Mouse (Mus musculus) lung, embryonic 16.5 days (tissue): ENCODE measurements around the gene Pklr. TPM values are rescaled to one million over a fixed set of nuclear protein-coding genes. Genes with fewer than 3 reads are reported as not detected.
A peak's percentile ranks its signal among the peaks of the same experiment; 100 is the strongest.

Source experiments
- ATAC-seq: fragments of 200-750 bp; cut with Nextera tagmentation; 2 replicates; pipeline ENCODE4 v1.8.0; 2017; ENCODE audit warnings: low read depth, mild to moderate bottlenecking, moderate library complexity
- H3K27ac ChIP-seq: fragments of 300-500 bp; sonication (generic); 2 replicates; pipeline ENCODE4 v1.5.1; 2014; ENCODE audit warnings: mild to moderate bottlenecking, control low read depth, low read length
- H3K27me3 ChIP-seq: fragments of 300-500 bp; sonication (generic); 2 replicates; pipeline ENCODE4 v1.6.1; 2014; ENCODE audit warnings: low read depth, low read length, mixed read lengths; ENCODE audit not compliant: control insufficient read depth, insufficient read depth
- H3K36me3 ChIP-seq: fragments of 300-500 bp; sonication (generic); 2 replicates; pipeline ENCODE4 v1.6.1; 2014; ENCODE audit warnings: low read length; ENCODE audit not compliant: control insufficient read depth, insufficient read depth
- H3K4me1 ChIP-seq: fragments of 300-500 bp; sonication (generic); replicated peaks from 2 replicates; pipeline ENCODE4 v1.6.1; 2014; ENCODE audit warnings: low read length, mixed read lengths; ENCODE audit not compliant: control insufficient read depth, insufficient read depth
- H3K4me2 ChIP-seq: fragments of 300-500 bp; sonication (generic); 2 replicates; pipeline ENCODE4 v1.6.1; 2014; ENCODE audit warnings: low read depth, low read length, control low read depth
- H3K4me3 ChIP-seq: fragments of 300-500 bp; sonication (generic); 2 replicates; pipeline ENCODE4 v1.5.1; 2014; ENCODE audit warnings: mild to moderate bottlenecking, low read length, control low read depth
- H3K9ac ChIP-seq: fragments of 300-500 bp; sonication (generic); 2 replicates; pipeline ENCODE4 v1.6.1; 2014; ENCODE audit warnings: low read length, control low read depth
- H3K9me3 ChIP-seq: fragments of 300-500 bp; sonication (generic); 2 replicates; pipeline ENCODE4 v1.6.1; 2016; ENCODE audit warnings: low read length; ENCODE audit not compliant: control insufficient read depth
- WGBS: fragments of 180-500 bp; shearing (Covaris S2); extraction: QIAGEN DNeasy Blood & Tissue Kit; methylation state at CpG from one replicate; pipeline ENCODE4 v1.1.7; 2014; 5-methylcytosine and 5-hydroxymethylcytosine counted together
- polyA plus RNA-seq: library from polyadenylated mRNA; unstranded; fragments of >200 nt; fragmentation: Nextera tagmentation; extraction: Ambion mirVana; gene quantifications from 2 replicates; pipeline ENCODE4 v1.2.1, GENCODE M21; 2015

Gene Pklr
- polyA plus RNA-seq, 1 experiment from 2014 or later: 0.18 TPM

DNA sequence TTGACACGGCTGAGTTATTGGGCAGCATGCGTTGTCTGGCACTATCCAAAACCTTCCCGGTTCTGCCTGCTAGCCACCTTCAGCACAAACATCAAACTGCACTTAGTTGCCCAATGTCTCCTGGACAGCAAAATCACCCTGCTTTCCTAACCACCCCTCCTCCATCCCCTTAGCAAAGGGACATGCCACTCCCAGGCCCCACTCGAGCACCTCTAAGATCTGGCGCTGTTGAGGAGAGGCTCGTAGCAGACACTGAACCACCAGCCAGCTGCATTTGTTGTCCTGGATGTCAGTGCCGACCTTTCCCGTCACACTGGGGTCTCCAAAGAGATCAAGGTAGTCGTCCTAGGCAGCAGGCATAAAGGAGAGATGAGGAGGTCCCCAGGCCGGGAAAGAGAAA lies 41.9 kb upstream of the Pklr start:
- H3K27me3 ChIP-seq: peaks cover 16% of the 10 kb centered on the region
- WGBS: 79% methylated on average over 10 of the region's 10 CpGs
- no peak overlapping the region for H3K27ac ChIP-seq
- H3K9me3 ChIP-seq: no peaks in the 10 kb centered on the region
- H3K36me3 ChIP-seq: peaks cover 13% of the 10 kb centered on the region
- H3K9ac ChIP-seq: no peak overlapping the region
- no peak for ATAC-seq
- H3K4me2 ChIP-seq: no peak overlapping the region
- H3K4me3 ChIP-seq: no peak overlapping the region
- peaks cover 8% of the 10 kb centered on the region for H3K4me1 ChIP-seq

DNA sequence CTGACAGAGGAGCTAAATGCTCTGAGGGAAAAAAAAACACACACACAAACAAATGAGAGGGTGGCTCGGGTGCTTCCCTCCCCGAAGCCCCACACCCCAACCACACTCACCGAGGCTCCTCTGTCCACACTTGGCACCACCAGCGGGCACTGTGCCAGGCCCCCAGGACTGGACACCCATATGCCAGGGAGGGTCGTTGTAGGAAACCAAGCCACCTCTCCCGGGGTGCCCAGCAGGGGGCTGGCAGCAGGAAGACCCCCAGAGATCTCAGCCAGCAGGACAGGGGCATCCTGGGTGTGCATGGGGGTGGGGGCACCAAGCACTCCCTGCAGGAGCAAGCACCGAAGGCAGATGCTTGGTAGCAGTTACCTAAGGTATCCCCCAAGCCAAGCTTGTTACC lies 35.1 kb upstream of the Pklr start, which contains the start of gene Gm43738:
Gene Gm43738, minus strand, starts transcription at position 289 of the 400 bp plus-strand sequence.
- no peak for ATAC-seq
- Histone ChIP-seq H3K9ac (peak within 1 kb of the TSS; percentile 77), H3K4me3 (peak within 1 kb of the TSS; percentile 70), H3K4me2 (peak within 1 kb of the TSS; percentile 92), H3K36me3 (peaks cover 7% of the 10 kb centered on the region), H3K27me3 (no peaks in the 10 kb centered on the region), H3K4me1 (peaks cover 23% of the 10 kb centered on the region), H3K9me3 (no peaks in the 10 kb centered on the region), H3K27ac (peak within 1 kb of the TSS; percentile 69)
- 21% methylated on average over 7 of the region's 7 CpGs for WGBS

DNA sequence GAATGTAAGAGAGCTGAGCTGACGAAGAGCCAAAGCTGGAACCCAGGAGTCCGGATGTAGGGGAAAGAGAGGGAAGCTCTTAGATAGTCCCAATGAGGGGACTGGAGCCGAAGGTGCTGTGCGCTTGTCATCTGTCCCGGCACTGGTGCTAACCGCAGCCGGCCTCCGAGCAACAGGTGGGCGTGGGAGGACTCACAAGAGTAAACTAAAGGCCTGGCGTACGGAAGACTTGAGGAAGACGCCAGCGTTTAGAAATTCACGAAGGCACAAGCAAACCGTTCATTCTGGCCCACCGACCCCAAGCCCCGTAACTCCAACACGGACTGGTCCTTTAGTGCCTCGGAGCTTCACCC lies 34.5 kb upstream of the Pklr start:
- H3K4me2 ChIP-seq: peak overlapping the region; percentile 92

DNA sequence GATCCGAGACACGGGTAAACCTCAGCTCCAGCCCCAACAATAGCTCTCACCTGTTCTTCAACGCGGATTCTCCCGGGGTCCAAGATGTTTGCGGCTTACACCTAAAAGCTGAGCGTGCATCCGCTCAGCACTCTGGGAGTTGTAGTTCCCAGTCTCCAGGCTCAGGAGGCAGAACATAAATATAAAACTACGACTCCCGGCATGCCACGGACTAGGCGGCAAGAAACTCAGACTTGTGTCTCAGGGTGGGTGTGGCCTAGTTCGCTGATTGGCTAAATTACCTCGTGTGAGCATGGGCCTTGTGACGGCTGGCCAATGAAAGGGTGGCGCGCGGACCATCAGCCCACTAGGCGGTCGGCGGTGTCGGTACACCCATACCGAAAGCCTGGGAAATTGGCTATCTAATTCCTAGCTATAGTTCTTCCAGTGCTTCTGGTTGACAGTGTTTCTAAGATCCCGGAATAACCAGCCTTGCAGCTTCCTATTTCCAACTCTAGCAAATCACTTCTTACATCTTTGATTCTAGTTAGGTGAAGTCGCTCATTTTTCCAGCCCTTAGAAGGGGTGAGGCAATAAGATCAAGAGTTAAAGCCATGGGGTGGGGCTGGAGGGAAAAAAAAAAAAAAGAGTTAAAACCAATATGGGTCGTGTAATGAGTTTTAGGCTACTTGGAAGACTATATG lies 34.0 kb upstream of the Pklr start, which contains the start of gene Fdps:
Gene Fdps, minus strand, starts transcription at position 148 of the 683 bp plus-strand sequence.
- Histone ChIP-seq H3K9me3 (no peaks in the 10 kb centered on the region), H3K36me3 (peaks cover 5% of the 10 kb centered on the region; the same call in 1 of the 2 replicates), H3K9ac (peak within 1 kb of the TSS; percentile 77), H3K4me3 (peak within 1 kb of the TSS; percentile 70), H3K27me3 (no peaks in the 10 kb centered on the region), H3K4me2 (peak within 1 kb of the TSS; percentile 92), H3K27ac (peak within 1 kb of the TSS; percentile 73), H3K4me1 (peaks cover 23% of the 10 kb centered on the region)
- peak; percentile 100 for ATAC-seq
- WGBS: under 1% methylated on average over 26 of the region's 26 CpGs

More for the DNA sequence above, 34.5 kb upstream of the Pklr start:
- under 1% methylated on average over 19 of the region's 19 CpGs for WGBS
- H3K9ac ChIP-seq: peak overlapping the region; percentile 77
- no peaks in the 10 kb centered on the region for H3K9me3 ChIP-seq
- H3K27me3 ChIP-seq: no peaks in the 10 kb centered on the region
- H3K27ac ChIP-seq: peak overlapping the region; percentile 69
- peak overlapping the region; percentile 70 for H3K4me3 ChIP-seq
- peaks cover 5% of the 10 kb centered on the region for H3K36me3 ChIP-seq
- peak; percentile 32 for ATAC-seq
- H3K4me1 ChIP-seq: peaks cover 23% of the 10 kb centered on the region

DNA sequence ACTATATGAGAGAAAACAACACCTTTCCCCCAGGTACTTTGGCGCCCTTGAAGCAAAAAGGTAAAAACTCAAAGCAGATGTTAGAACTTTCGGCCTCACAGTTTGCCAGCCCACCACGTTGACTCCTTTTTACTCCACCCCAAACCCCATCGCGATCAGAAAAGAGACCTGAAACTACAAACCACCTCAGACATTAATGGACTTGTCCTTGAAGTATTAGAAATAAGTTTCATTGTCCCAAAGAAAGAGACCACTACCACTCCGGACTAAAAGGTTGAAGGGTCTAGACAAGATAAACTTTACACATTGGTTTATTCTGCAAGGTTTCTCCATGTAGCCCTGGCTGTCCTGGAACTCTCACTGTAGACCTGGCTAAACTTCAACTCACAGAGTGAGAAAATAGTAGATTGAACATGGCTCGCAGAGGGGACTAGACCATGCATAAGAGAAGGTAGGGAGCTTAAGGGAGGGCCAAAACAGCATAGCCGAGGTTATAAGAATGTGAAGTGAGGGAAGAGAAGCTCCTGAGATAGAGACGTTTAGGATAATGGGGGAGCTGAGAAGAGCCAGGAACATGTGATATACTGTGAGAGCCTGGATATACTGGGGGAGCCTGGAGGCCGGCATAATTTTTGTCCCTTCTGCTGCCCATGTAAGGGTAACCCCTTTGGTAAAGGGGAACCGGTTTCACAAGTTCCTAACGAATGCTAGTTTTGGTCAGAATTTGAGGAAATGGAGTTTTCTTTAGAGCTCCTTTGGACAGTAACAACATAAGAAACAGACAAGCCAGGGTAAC lies 33.2 kb upstream of the Pklr start:
- ATAC-seq: no peak
- no peaks in the 10 kb centered on the region for H3K27me3 ChIP-seq
- H3K36me3 ChIP-seq: peaks cover 3% of the 10 kb centered on the region; the same call in 1 of the 2 replicates
- H3K4me2 ChIP-seq: peak overlapping the region; percentile 60
- peaks cover 23% of the 10 kb centered on the region for H3K4me1 ChIP-seq
- 54% methylated on average over 12 of the region's 12 CpGs for WGBS
- H3K9ac ChIP-seq: peak overlapping the region; percentile 44; the same call in 1 of the 2 replicates
- peak overlapping the region; percentile 73 for H3K27ac ChIP-seq
- no peaks in the 10 kb centered on the region for H3K9me3 ChIP-seq
- peak overlapping the region; percentile 70 for H3K4me3 ChIP-seq

DNA sequence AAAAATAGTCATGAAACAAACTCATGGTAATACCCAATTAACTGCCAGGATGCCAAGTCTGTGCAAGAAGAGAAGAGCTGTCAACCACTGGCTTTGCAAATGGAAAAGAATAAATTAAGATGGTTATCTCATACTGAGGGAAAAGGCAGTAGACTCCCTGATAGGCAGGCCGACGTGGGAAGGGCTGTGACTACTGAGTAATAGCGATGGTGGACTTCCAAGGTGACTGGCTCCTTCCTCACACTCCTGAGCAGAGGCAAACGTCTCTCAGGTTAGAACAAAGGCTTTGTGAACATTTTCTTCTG lies 32.7 kb upstream of the Pklr start:
- Histone ChIP-seq H3K4me2 (no peak overlapping the region), H3K27me3 (no peaks in the 10 kb centered on the region), H3K36me3 (peaks cover 1% of the 10 kb centered on the region; the same call in 1 of the 2 replicates), H3K4me1 (peaks cover 23% of the 10 kb centered on the region), H3K4me3 (no peak overlapping the region), H3K9me3 (no peaks in the 10 kb centered on the region), H3K27ac (no peak overlapping the region), H3K9ac (no peak overlapping the region)
- 48% methylated on average over 4 of the region's 4 CpGs for WGBS
- ATAC-seq: no peak

DNA sequence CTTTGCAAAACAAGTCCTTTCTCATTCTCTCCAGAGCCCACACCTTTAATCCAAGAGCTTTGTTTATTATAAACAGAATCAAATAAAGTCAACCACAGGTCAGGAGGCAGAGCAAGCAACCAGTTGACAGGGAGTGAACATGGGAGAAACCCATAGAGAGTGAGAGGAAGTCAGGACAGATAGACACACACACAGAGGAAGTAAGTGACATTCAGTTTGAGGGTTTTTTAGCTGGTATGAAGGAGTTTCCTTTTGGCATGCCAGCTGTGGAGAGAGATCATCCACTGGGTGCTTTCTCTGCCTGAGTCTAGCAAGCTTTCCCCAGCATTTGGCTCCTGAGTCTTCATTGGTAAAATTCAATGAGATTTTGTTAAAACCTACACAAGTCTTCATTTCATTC lies 29.1 kb upstream of the Pklr start:
- Histone ChIP-seq H3K9me3 (no peaks in the 10 kb centered on the region), H3K36me3 (no peaks in the 10 kb centered on the region), H3K9ac (no peak overlapping the region; the same call in 1 of the 2 replicates), H3K27me3 (no peaks in the 10 kb centered on the region), H3K4me2 (no peak overlapping the region), H3K4me3 (no peak overlapping the region), H3K27ac (no peak overlapping the region), H3K4me1 (peaks cover 7% of the 10 kb centered on the region)
- ATAC-seq: no peak

DNA sequence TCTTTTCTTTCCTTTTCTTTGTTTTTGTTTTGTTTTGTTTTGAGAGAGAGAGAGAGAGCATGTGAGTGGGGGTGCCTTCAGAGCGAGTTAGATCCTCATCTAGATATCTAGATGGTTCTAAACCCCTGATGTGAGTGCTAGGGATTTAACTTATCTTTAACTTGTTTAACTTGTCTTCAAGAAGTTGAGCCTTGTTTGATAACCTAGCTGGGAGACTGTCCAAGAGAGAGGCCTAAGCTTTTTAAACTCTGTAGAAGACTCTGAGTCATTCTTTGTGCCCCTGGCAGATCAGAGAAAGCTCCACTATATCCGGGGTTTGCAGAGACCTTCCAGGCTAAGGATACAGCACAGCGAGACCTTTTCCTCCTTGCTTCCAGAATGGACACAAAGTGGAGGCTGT lies 28.4 kb upstream of the Pklr start:
- no peak overlapping the region for H3K27ac ChIP-seq
- H3K4me1 ChIP-seq: peaks cover 3% of the 10 kb centered on the region
- no peak for ATAC-seq
- no peaks in the 10 kb centered on the region for H3K36me3 ChIP-seq
- no peaks in the 10 kb centered on the region for H3K27me3 ChIP-seq
- no peaks in the 10 kb centered on the region for H3K9me3 ChIP-seq
- no peak overlapping the region for H3K9ac ChIP-seq
- WGBS: 37% methylated on average over 3 of the region's 3 CpGs
- no peak overlapping the region for H3K4me2 ChIP-seq
- no peak overlapping the region for H3K4me3 ChIP-seq

DNA sequence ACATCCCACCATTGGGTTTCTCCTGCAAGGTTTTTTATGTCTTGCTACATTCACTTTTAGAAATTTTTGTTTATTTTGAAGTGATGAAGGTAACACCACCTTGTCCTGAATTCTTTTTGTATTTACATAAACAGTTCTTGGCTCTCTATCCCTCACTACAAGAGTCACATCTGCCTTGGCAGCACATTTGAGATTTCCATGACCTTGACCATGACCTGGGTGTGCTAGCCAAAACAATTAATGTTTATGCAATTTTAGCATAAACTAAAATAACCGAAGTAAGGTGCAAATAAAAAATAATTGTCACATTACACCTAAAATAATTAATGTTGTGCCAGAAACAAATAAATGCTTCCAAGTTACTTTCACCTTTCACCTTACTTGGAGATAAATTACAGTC lies 27.8 kb upstream of the Pklr start:
- Histone ChIP-seq H3K4me3 (no peak overlapping the region), H3K27me3 (no peaks in the 10 kb centered on the region), H3K9ac (no peak overlapping the region), H3K4me2 (no peak overlapping the region), H3K4me1 (no peaks in the 10 kb centered on the region), H3K9me3 (no peaks in the 10 kb centered on the region), H3K27ac (no peak overlapping the region), H3K36me3 (no peaks in the 10 kb centered on the region)
- no peak for ATAC-seq
- WGBS: 50% methylated on average over 1 of the region's 1 CpGs
